ENCODE assay signal across 28 mouse cellular contexts in genomic region chr4:21745723-21746122, GRCm38 (mm10). TPM values are rescaled to one million over a fixed set of nuclear protein-coding genes. Genes with fewer than 3 reads are reported as not detected.
DNase-seq lines count a peak whose midpoint lies in the region; ATAC-seq and TF ChIP-seq lines count a peak whose summit lies in the region.
"Had no signal": no experiment of that assay in that cellular context is flagged by ENCODE, and none has a peak within 500 bp of the region (broad histone marks: within the 10 kb centered on the region; RNA-seq: fewer than 3 reads in every experiment).

No protein-coding gene starts in this region.

- no peak overlapping the region for H3K9ac ChIP-seq in ES-Bruce4 (ENCODE audit: low read depth, poor library complexity, severe bottlenecking)
- H3K9ac ChIP-seq: forebrain, embryonic 13.5 days; heart, embryonic 12.5 days; heart, embryonic 15.5 days; hindbrain, embryonic 13.5 days had no signal

- TF ChIP-seq EP300 in ES-Bruce4 (IDR thresholded peaks at IDR 0.05; ENCODE audit: insufficient read depth, low read depth, low read length): no peak

- peak; percentile 26 for DNase-seq in kidney, adult 2 months
- DNase-seq in kidney, postnatal 36 days: no peak
- DNase-seq in WW6 (ENCODE audit: low read depth, low spot score): peak; percentile 49
- peak; percentile 11 for DNase-seq in mesoderm, embryonic 11.5 days (ENCODE audit: low read depth, low spot score)
- DNase-seq in adrenal gland, postnatal 10 days: no peak
- DNase-seq: adrenal gland, adult 2 months; adrenal gland, postnatal 25 days; cerebellum, adult 18-20 months; cerebellum, adult 9-10 months; cerebellum, postnatal 14 days; gastrocnemius, postnatal 25 days; heart, adult 18-20 months; heart, postnatal 10 days; heart, postnatal 36 days had no signal

- H3K9me3 ChIP-seq in ES-Bruce4 (replicated peaks; ENCODE audit: control insufficient read depth, insufficient read depth, low read length, poor library complexity, severe bottlenecking): no peaks in the 10 kb centered on the region
- H3K9me3 ChIP-seq: forebrain, embryonic 10.5 days; forebrain, embryonic 13.5 days; heart, embryonic 12.5 days; heart, embryonic 15.5 days; hindbrain, embryonic 10.5 days; hindbrain, embryonic 13.5 days had no signal

- no peak for ATAC-seq in inflammation-experienced regulatory T-cells, adult 6 months
- ATAC-seq: forebrain, embryonic 13.5 days; forebrain, embryonic 16.5 days; hindbrain, embryonic 16.5 days had no signal

- peaks cover 5% of the 10 kb centered on the region; the same call in 1 of the 2 replicates for H3K4me1 ChIP-seq in kidney, adult 2 months (ENCODE audit: control insufficient read depth, insufficient read depth, low read length)
- no peaks in the 10 kb centered on the region for H3K4me1 ChIP-seq in ES-Bruce4 (ENCODE audit: control insufficient read depth, insufficient read depth, low read length)
- H3K4me1 ChIP-seq: forebrain, embryonic 10.5 days; forebrain, embryonic 13.5 days; heart, embryonic 12.5 days; heart, embryonic 15.5 days; hindbrain, embryonic 10.5 days; hindbrain, embryonic 13.5 days had no signal

- no peak overlapping the region for H3K4me3 ChIP-seq in kidney, adult 2 months (ENCODE audit: insufficient read depth, low read depth, low read length)
- H3K4me3 ChIP-seq in ES-Bruce4 (ENCODE audit: low read depth, low read length): no peak overlapping the region
- H3K4me3 ChIP-seq: forebrain, embryonic 10.5 days; forebrain, embryonic 13.5 days; heart, embryonic 12.5 days; heart, embryonic 15.5 days; hindbrain, embryonic 10.5 days; hindbrain, embryonic 13.5 days had no signal

- TF ChIP-seq CTCF in kidney, adult 2 months (conservative IDR thresholded peaks at IDR 0.05; ENCODE audit: insufficient read depth, insufficient read length, low read depth, low read length): no peak
- no peak for TF ChIP-seq CTCF in ES-Bruce4 (IDR thresholded peaks at IDR 0.05; ENCODE audit: low read depth, low read length)

- H3K27me3 ChIP-seq in kidney, adult 2 months (replicated peaks; ENCODE audit: control insufficient read depth, insufficient read depth, low read length): no peaks in the 10 kb centered on the region
- no peaks in the 10 kb centered on the region for H3K27me3 ChIP-seq in ES-Bruce4 (ENCODE audit: control insufficient read depth, insufficient read depth, low read length, poor library complexity, severe bottlenecking)
- H3K27me3 ChIP-seq: forebrain, embryonic 13.5 days; heart, embryonic 12.5 days; heart, embryonic 15.5 days; hindbrain, embryonic 13.5 days had no signal

- TF ChIP-seq POLR2A in kidney, adult 2 months (IDR thresholded peaks at IDR 0.05; ENCODE audit: low read depth, low read length): no peak
- TF ChIP-seq POLR2A in ES-Bruce4 (IDR thresholded peaks at IDR 0.05; ENCODE audit: insufficient read depth, low read length): no peak

- 45% methylated on average over 5 of the region's 5 CpGs for WGBS in kidney, adult 2 months

- H3K36me3 ChIP-seq in kidney, adult 2 months (ENCODE audit: control insufficient read depth, insufficient read depth, low read length): peaks cover 1% of the 10 kb centered on the region
- peaks cover 8% of the 10 kb centered on the region for H3K36me3 ChIP-seq in ES-Bruce4 (ENCODE audit: control insufficient read depth, insufficient read depth, low read length, poor library complexity, severe bottlenecking)

- H3K27ac ChIP-seq in kidney, adult 2 months (ENCODE audit: insufficient read depth, low read depth, low read length): no peak overlapping the region
- H3K27ac ChIP-seq in ES-Bruce4 (ENCODE audit: insufficient read depth, low read length): 0 out of 2 replicates have a peak overlapping the region, but pooled peaks have one; percentile 29
- H3K27ac ChIP-seq: forebrain, embryonic 10.5 days; forebrain, embryonic 13.5 days; heart, embryonic 15.5 days; hindbrain, embryonic 10.5 days; hindbrain, embryonic 13.5 days had no signal

RNA-seq across cellular contexts. Expression of gene Ccnc, which starts 18.2 kb away (rescaled TPM):
- polyA plus RNA-seq in kidney, adult 2 months (2012; rRNA removed): 6.3 and 8.3 TPM in 2 replicates
- polyA plus RNA-seq in ES-Bruce4 (2011; ENCODE audit: insufficient read depth, insufficient read length, low read depth, missing spikeins): 79.5 and 95.5 TPM in 2 replicates
- total RNA-seq in adrenal gland, postnatal 10 days (2021): 10 to 100 TPM; 20.3 to 21.7 TPM
- 10 to 100 TPM; 31.1 to 65.5 (median 40.1) TPM for polyA plus RNA-seq in inflammation-experienced regulatory T-cells, adult 6 months (2017; shearing (Covaris generic))

RNA-seq across cellular contexts. Expression of gene Usp45, which starts 21.2 kb away (rescaled TPM):
- 2.6 and 2.8 TPM in 2 replicates for polyA plus RNA-seq in kidney, adult 2 months (2012; rRNA removed)
- 32.7 and 38.1 TPM in 2 replicates for polyA plus RNA-seq in ES-Bruce4 (2011; ENCODE audit: insufficient read depth, insufficient read length, low read depth, missing spikeins)
- total RNA-seq in adrenal gland, postnatal 10 days (2021): 10 to 100 TPM; 19.1 to 22.1 TPM
- polyA plus RNA-seq in inflammation-experienced regulatory T-cells, adult 6 months (2017; shearing (Covaris generic)): 10 to 100 TPM; 18.8 to 21.5 (median 21.1) TPM

RNA-seq across cellular contexts. Expression of gene Tstd3, which starts 21.3 kb away (rescaled TPM):
- 3.0 and 3.9 TPM in 2 replicates for polyA plus RNA-seq in kidney, adult 2 months (2012; rRNA removed)
- polyA plus RNA-seq in ES-Bruce4 (2011; ENCODE audit: insufficient read depth, insufficient read length, low read depth, missing spikeins): 12.6 and 13.1 TPM in 2 replicates
- 10 to 100 TPM; 11.4 to 17.1 TPM for total RNA-seq in adrenal gland, postnatal 10 days (2021)
- polyA plus RNA-seq in inflammation-experienced regulatory T-cells, adult 6 months (2017; shearing (Covaris generic)): 10 to 100 TPM; 22.5 to 49.5 (median 27.5) TPM

RNA-seq across cellular contexts. Expression of gene Prdm13, which starts 60.0 kb away (rescaled TPM):
- not detected in 2 replicates for polyA plus RNA-seq in kidney, adult 2 months (2012; rRNA removed)
- not detected in 2 replicates for polyA plus RNA-seq in ES-Bruce4 (2011; ENCODE audit: insufficient read depth, insufficient read length, low read depth, missing spikeins)
- total RNA-seq in adrenal gland, postnatal 10 days (2021): not detected
- polyA plus RNA-seq in inflammation-experienced regulatory T-cells, adult 6 months (2017; shearing (Covaris generic)): not detected
- total RNA-seq: adrenal gland, adult 2 months; adrenal gland, postnatal 25 days; gastrocnemius, adult 8-10 months; gastrocnemius, postnatal 25 days; heart, adult 18-20 months; heart, postnatal 10 days; heart, postnatal 36 days; MEL had no signal
- polyA plus RNA-seq: embryonic facial prominence, embryonic 14.5 days; forebrain, embryonic 16.5 days; gonadal fat pad, adult 2 months; heart, embryonic 12.5 days; heart, embryonic 15.5 days had no signal

Comparison
In these comparisons a context has a peak if more than half of its experiments do, and no peak if none do; other contexts are left out.
1. DNase-seq: peak in kidney, adult 2 months (single experiment), WW6 (single experiment) and mesoderm, embryonic 11.5 days (single experiment); none in kidney, postnatal 36 days (0 of 2) and adrenal gland, postnatal 10 days (single experiment).